Mouse (Mus musculus): Measurements from ENCODE around the gene Car14. TPM values are rescaled to one million over a fixed set of nuclear protein-coding genes. Genes with fewer than 3 reads are reported as not detected.
"Not testable (repeated sequence)": the region's sequence is repeated elsewhere in the genome, so short reads cannot be mapped to it uniquely, and the experiment has no call there.

Gene Car14
- 11.8 and 15.6 TPM in 2 replicates for polyA plus RNA-seq (2015; fragmentation: Nextera tagmentation; extraction: Ambion mirVana)

GRCm38 (mm10) chr3:95904568-95904967, at the start of gene Car14:
Car14 (minus strand) TSS chr3:95904691.
- H3K36me3 ChIP-seq (replicated peaks), result no peaks in the 10 kb centered on the region
- peak within 1 kb of the TSS; percentile 78 for H3K27ac ChIP-seq (replicated peaks)
- H3K9ac ChIP-seq, result peak within 1 kb of the TSS; percentile 19; the same call in 1 of the 2 replicates
- peak within 1 kb of the TSS; percentile 66 for H3K4me2 ChIP-seq
- WGBS (ENCODE audit: insufficient replicate concordance), result 3% methylated on average over 15 of the region's 15 CpGs
- H3K9me3 ChIP-seq (replicated peaks), result no peaks in the 10 kb centered on the region
- peak within 1 kb of the TSS; percentile 33 for H3K4me3 ChIP-seq (replicated peaks)
- 0 out of 2 replicates have a peak, but pooled peaks have one; percentile 14 for ATAC-seq (ENCODE audit: insufficient read depth)
- peaks cover 94% of the 10 kb centered on the region for H3K27me3 ChIP-seq
- H3K4me1 ChIP-seq (replicated peaks), result peaks cover 27% of the 10 kb centered on the region

DNA sequence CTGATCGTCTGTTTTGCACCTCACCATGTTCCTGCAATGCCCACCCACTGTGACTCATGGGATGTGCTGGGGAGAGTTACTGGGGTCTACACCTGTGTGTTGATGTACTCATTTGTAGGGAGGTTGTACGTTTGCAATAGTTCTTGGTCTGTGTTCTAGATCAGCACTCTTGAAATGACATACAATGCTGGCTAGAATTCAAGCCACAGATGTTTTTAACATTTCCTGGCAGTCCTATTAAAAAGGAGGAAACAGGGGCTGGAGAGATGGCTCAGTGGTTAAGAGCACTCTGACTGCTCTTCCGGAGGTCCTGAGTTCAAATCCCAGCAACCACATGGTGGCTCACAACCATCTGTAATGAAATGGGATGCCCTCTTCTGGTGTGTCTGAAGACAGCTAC, 49.0 kb upstream of the Car14 start:
- H3K4me3 ChIP-seq (replicated peaks), result no peak overlapping the region
- H3K9me3 ChIP-seq (replicated peaks), result no peaks in the 10 kb centered on the region
- WGBS (ENCODE audit: insufficient replicate concordance), result 60% methylated on average over 3 of the region's 3 CpGs
- peaks cover 56% of the 10 kb centered on the region for H3K4me1 ChIP-seq (replicated peaks)
- H3K9ac ChIP-seq, result no peak overlapping the region
- ATAC-seq (ENCODE audit: insufficient read depth), result no peak
- no peak overlapping the region for H3K27ac ChIP-seq (replicated peaks)
- no peak overlapping the region for H3K4me2 ChIP-seq
- no peaks in the 10 kb centered on the region for H3K27me3 ChIP-seq
- 0 out of 2 replicates have a peak, but pooled peaks cover 3% of the 10 kb centered on the region for H3K36me3 ChIP-seq (replicated peaks)

- Histone ChIP-seq H3K27ac (replicated peaks) (no peak overlapping the region), H3K4me2 (no peak overlapping the region), H3K4me3 (replicated peaks) (no peak overlapping the region), H3K9me3 (replicated peaks) (no peaks in the 10 kb centered on the region), H3K4me1 (replicated peaks) (peaks cover 57% of the 10 kb centered on the region), H3K9ac (no peak overlapping the region), H3K36me3 (replicated peaks) (0 out of 2 replicates have a peak, but pooled peaks cover 7% of the 10 kb centered on the region), H3K27me3 (no peaks in the 10 kb centered on the region)
- ATAC-seq (ENCODE audit: insufficient read depth), result no peak
Observed at GRCm38 (mm10) chr3:95953023-95953422, 48.5 kb upstream of the Car14 start.

DNA sequence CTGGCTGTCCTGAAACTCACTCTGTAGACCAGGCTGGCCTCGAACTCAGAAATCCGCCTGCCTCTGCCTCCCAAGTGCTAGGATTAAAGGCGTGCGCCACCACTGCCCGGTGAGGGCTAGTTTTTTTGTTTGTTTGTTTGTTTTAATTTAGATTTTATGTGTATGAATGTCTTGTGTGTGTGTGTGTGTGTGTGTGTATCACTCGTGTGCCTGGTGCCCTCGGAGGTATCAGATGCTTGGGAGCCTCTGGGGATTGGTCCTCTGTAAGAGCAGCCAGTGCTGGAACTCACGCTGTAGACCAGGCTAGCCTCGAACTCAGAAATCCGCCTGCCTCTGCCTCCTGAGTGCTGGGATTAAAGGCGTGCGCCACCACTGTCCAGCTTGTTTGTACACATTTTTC, 47.1 kb upstream of the Car14 start:
- H3K9me3 ChIP-seq (replicated peaks); ATAC-seq (ENCODE audit: insufficient read depth); H3K27me3 ChIP-seq: not testable (repeated sequence)
- peaks cover 20% of the 10 kb centered on the region for H3K36me3 ChIP-seq (replicated peaks)
- peak overlapping the region; percentile 77 for H3K4me3 ChIP-seq (replicated peaks)
- H3K9ac ChIP-seq, result peak overlapping the region; percentile 67
- WGBS (ENCODE audit: insufficient replicate concordance), result 56% methylated on average over 12 of the region's 12 CpGs
- H3K27ac ChIP-seq (replicated peaks), result peak overlapping the region; percentile 92
- peak overlapping the region; percentile 87 for H3K4me2 ChIP-seq
- peaks cover 47% of the 10 kb centered on the region for H3K4me1 ChIP-seq (replicated peaks)

DNA sequence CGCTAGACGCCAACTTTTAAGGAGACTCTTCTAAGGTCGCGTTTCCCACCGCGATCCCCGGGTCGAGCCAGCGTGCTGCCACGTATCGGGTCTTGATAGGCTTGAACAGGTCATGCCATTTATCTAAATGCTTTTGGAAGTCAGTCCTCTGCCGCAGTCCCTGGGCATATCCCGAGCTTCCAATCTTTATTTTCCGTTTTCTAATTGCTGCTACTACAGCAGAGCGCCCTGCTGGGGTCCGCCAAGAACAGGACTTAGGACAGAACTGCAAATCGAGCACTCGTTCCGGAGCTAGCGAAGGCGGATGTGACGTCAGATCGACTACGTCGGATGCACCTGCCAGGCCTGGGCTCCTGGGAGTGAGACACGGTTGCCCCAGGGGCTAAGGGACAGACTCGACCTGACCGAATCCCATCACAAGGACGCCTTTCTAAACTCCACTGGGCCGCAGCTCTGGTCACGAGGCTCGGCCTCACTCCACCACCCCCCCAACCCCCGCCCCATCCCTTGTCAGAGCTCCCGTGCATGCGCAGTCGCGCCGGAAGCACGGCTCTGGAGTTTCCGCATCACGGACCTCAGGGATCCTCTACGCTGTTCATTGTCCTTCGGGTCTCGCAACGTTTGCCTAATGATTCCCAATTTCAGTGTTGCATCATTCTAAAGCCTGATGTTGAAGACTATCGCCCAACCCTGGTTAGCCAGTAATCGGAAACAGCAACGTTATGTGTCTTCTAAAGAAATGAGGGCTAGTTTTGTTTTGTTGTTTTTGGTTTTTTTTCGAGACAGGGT, 46.5 kb upstream of the Car14 start:
- peak; percentile 92 for ATAC-seq (ENCODE audit: insufficient read depth)
- H3K4me1 ChIP-seq (replicated peaks), result peaks cover 41% of the 10 kb centered on the region
- H3K36me3 ChIP-seq (replicated peaks), result peaks cover 26% of the 10 kb centered on the region
- peak overlapping the region; percentile 92 for H3K27ac ChIP-seq (replicated peaks)
- 1% methylated on average over 49 of the region's 49 CpGs for WGBS (ENCODE audit: insufficient replicate concordance)
- no peaks in the 10 kb centered on the region for H3K9me3 ChIP-seq (replicated peaks)
- peak overlapping the region; percentile 87 for H3K4me2 ChIP-seq
- H3K9ac ChIP-seq, result peak overlapping the region; percentile 67
- peak overlapping the region; percentile 77 for H3K4me3 ChIP-seq (replicated peaks)
- no peaks in the 10 kb centered on the region for H3K27me3 ChIP-seq

GRCm38 (mm10) chr3:95948325-95948724, 43.8 kb upstream of the Car14 start:
- Histone ChIP-seq H3K36me3 (replicated peaks) (peaks cover 50% of the 10 kb centered on the region), H3K27ac (replicated peaks) (no peak overlapping the region), H3K4me1 (replicated peaks) (peaks cover 28% of the 10 kb centered on the region), H3K9ac (no peak overlapping the region), H3K9me3 (replicated peaks) (no peaks in the 10 kb centered on the region), H3K4me2 (no peak overlapping the region), H3K4me3 (replicated peaks) (no peak overlapping the region), H3K27me3 (no peaks in the 10 kb centered on the region)
- 82% methylated on average over 5 of the region's 5 CpGs for WGBS (ENCODE audit: insufficient replicate concordance)
- ATAC-seq (ENCODE audit: insufficient read depth), result no peak

GRCm38 (mm10) chr3:95945731-95946240, 41.3 kb upstream of the Car14 start:
- Histone ChIP-seq H3K4me2 (no peak overlapping the region), H3K36me3 (replicated peaks) (peaks cover 75% of the 10 kb centered on the region), H3K4me3 (replicated peaks) (no peak overlapping the region), H3K27me3 (no peaks in the 10 kb centered on the region), H3K9me3 (replicated peaks) (no peaks in the 10 kb centered on the region), H3K4me1 (replicated peaks) (peaks cover 20% of the 10 kb centered on the region), H3K27ac (replicated peaks) (no peak overlapping the region), H3K9ac (no peak overlapping the region)
- ATAC-seq (ENCODE audit: insufficient read depth), result no peak
- 88% methylated on average over 14 of the region's 14 CpGs for WGBS (ENCODE audit: insufficient replicate concordance)

- ATAC-seq (ENCODE audit: insufficient read depth), result no peak
- no peak overlapping the region for H3K27ac ChIP-seq (replicated peaks)
- H3K9ac ChIP-seq, result no peak overlapping the region
- H3K9me3 ChIP-seq (replicated peaks), result no peaks in the 10 kb centered on the region
- WGBS (ENCODE audit: insufficient replicate concordance), result 85% methylated on average over 8 of the region's 8 CpGs
- H3K4me3 ChIP-seq (replicated peaks), result no peak overlapping the region
- no peaks in the 10 kb centered on the region for H3K27me3 ChIP-seq
- H3K36me3 ChIP-seq (replicated peaks), result peaks cover 86% of the 10 kb centered on the region
- H3K4me1 ChIP-seq (replicated peaks), result peaks cover 12% of the 10 kb centered on the region
- no peak overlapping the region for H3K4me2 ChIP-seq
Observed at GRCm38 (mm10) chr3:95944742-95945141, 40.3 kb upstream of the Car14 start.

DNA sequence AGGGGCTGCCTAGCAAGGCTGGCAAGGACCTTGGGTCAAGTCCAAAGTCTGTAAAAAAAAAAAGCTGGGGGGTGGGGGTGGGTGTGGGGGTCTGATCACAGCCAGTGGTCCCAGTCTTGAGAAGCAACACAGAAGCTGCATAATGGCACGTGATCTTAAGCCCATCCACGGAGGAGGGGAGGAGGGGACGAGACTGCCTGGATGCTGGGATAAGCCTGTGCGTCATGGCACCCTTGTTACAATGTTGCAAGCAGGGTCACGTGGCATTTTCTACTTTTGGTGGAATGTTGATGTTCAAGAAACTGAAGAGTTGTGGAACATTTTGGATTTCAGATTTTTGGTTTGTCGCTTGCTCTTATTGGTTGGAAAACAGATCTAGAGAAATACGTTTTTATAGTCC, 38.7 kb upstream of the Car14 start:
- Histone ChIP-seq H3K27me3 (no peaks in the 10 kb centered on the region), H3K4me2 (no peak overlapping the region), H3K4me1 (replicated peaks) (no peaks in the 10 kb centered on the region; the same call in 1 of the 2 replicates), H3K36me3 (replicated peaks) (peaks cover 95% of the 10 kb centered on the region), H3K9ac (no peak overlapping the region), H3K9me3 (replicated peaks) (no peaks in the 10 kb centered on the region), H3K4me3 (replicated peaks) (no peak overlapping the region), H3K27ac (replicated peaks) (no peak overlapping the region)
- 93% methylated on average over 7 of the region's 7 CpGs for WGBS (ENCODE audit: insufficient replicate concordance)
- ATAC-seq (ENCODE audit: insufficient read depth), result no peak

DNA sequence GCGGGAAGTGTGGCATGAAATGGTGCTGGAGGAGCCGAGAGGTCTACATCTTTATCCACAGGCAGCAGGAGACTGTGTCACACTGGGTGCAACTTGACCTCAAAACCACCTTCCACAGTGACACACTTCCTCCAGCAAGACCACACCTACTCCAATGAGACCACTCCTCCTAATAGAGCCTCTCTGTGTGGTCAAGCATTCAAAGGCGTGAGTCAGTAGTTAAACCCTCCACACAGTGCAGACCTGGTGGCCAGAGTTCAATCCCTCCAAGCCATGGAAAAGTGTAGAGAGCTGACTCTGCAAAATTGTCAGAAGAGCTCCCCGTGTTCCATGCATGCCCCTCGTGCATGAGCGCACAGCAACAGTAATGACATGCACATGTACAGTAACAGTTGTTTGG, 38.3 kb upstream of the Car14 start:
- ATAC-seq (ENCODE audit: insufficient read depth), result no peak
- no peak overlapping the region for H3K27ac ChIP-seq (replicated peaks)

DNA sequence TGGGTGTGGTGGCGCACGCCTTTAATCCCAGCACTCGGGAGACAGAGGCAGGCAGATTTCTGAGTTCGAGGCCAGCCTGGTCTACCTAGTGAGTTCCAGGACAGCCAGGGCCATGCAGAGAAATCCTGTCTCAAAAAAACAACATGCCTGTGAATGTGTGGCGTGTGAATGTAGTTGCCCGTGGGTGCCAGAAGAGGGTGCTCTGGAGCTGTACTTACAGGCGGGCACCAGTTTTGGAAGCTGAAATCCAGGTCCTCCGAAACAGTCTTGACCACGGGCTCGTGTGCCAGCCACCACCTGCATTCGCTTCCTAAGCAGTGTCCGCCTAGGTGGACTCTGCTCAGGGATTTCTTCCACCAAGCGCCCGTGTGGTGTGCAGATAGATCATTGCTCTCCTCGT, 34.3 kb upstream of the Car14 start:
- H3K9ac ChIP-seq, result no peak overlapping the region
- no peak overlapping the region for H3K4me3 ChIP-seq (replicated peaks)
- ATAC-seq (ENCODE audit: insufficient read depth), result no peak
- peaks cover 98% of the 10 kb centered on the region for H3K36me3 ChIP-seq (replicated peaks)
- H3K27me3 ChIP-seq, result no peaks in the 10 kb centered on the region
- WGBS (ENCODE audit: insufficient replicate concordance), result 86% methylated on average over 15 of the region's 15 CpGs
- H3K9me3 ChIP-seq (replicated peaks), result no peaks in the 10 kb centered on the region
- H3K4me2 ChIP-seq, result no peak overlapping the region
- H3K27ac ChIP-seq (replicated peaks), result no peak overlapping the region
- H3K4me1 ChIP-seq (replicated peaks), result no peaks in the 10 kb centered on the region; the same call in 1 of the 2 replicates

More for the DNA sequence above, 38.3 kb upstream of the Car14 start:
- H3K9me3 ChIP-seq (replicated peaks), result no peaks in the 10 kb centered on the region
- 76% methylated on average over 6 of the region's 6 CpGs for WGBS (ENCODE audit: insufficient replicate concordance)
- peaks cover 96% of the 10 kb centered on the region for H3K36me3 ChIP-seq (replicated peaks)
- no peak overlapping the region for H3K9ac ChIP-seq
- H3K4me3 ChIP-seq (replicated peaks), result no peak overlapping the region
- no peak overlapping the region for H3K4me2 ChIP-seq
- no peaks in the 10 kb centered on the region for H3K27me3 ChIP-seq
- no peaks in the 10 kb centered on the region; the same call in 1 of the 2 replicates for H3K4me1 ChIP-seq (replicated peaks)

All from liver, embryonic 15.5 days (tissue).